Mouse (Mus musculus) liver, embryonic 13.5 days (tissue): ENCODE results near the gene Pcnx2. TPM values are rescaled to one million over a fixed set of nuclear protein-coding genes. Genes with fewer than 3 reads are reported as not detected.

Experiments used
- ATAC-seq: fragments of 200-750 bp; cut with Nextera tagmentation; 2 replicates; pipeline ENCODE4 v1.8.0; 2017; ENCODE audit warnings: low read depth, mild to moderate bottlenecking, moderate number of reproducible peaks, moderate library complexity
- DNase-seq: peaks from one replicate; pipeline ENCODE4 v3.0.0; 2022
- H3K27ac ChIP-seq: fragments of 300-500 bp; sonication (generic); 2 replicates; pipeline ENCODE4 v1.5.1; 2015; ENCODE audit warnings: moderate library complexity, mild to moderate bottlenecking, inconsistent platforms
- H3K27me3 ChIP-seq: fragments of 300-500 bp; sonication (generic); 2 replicates; pipeline ENCODE4 v1.6.1; 2015; ENCODE audit warnings: mild to moderate bottlenecking, inconsistent platforms
- H3K36me3 ChIP-seq: fragments of 300-500 bp; sonication (generic); 2 replicates; pipeline ENCODE4 v1.6.1; 2015; ENCODE audit warnings: mild to moderate bottlenecking, inconsistent platforms
- H3K4me1 ChIP-seq: fragments of 300-500 bp; sonication (generic); replicated peaks from 2 replicates; pipeline ENCODE4 v1.6.1; 2015; ENCODE audit warnings: inconsistent platforms
- H3K4me2 ChIP-seq: fragments of 300-500 bp; sonication (generic); 2 replicates; pipeline ENCODE4 v1.6.1; 2015; ENCODE audit warnings: inconsistent platforms, mild to moderate bottlenecking, moderate library complexity
- H3K4me3 ChIP-seq: fragments of 300-500 bp; sonication (generic); replicated peaks from 2 replicates; pipeline ENCODE4 v1.5.1; 2015; ENCODE audit warnings: mild to moderate bottlenecking, inconsistent platforms
- H3K9ac ChIP-seq: fragments of 300-500 bp; sonication (generic); 2 replicates; pipeline ENCODE4 v1.6.1; 2015; ENCODE audit warnings: mild to moderate bottlenecking, inconsistent platforms
- H3K9me3 ChIP-seq: fragments of 300-500 bp; sonication (generic); replicated peaks from 2 replicates; pipeline ENCODE4 v1.6.1; 2016; ENCODE audit warnings: inconsistent platforms
- WGBS: fragments of 180-500 bp; shearing (Covaris S2); methylation state at CpG from one replicate; pipeline ENCODE4 v1.1.7; 2015; ENCODE audit not compliant: insufficient replicate concordance; 5-methylcytosine and 5-hydroxymethylcytosine counted together
- polyA plus RNA-seq: library from polyadenylated mRNA; unstranded; fragments of >200 nt; fragmentation: Nextera tagmentation; extraction: Ambion mirVana; gene quantifications from 2 replicates; pipeline ENCODE4 v1.2.1, GENCODE M21; 2015

Pcnx2 gene
- polyA plus RNA-seq, 1 experiment from 2014 or later, result 0.27 TPM

- 78% methylated on average over 4 of the region's 4 CpGs for WGBS
- Histone ChIP-seq H3K27me3 (no peaks in the 10 kb centered on the region), H3K4me1 (peaks cover 7% of the 10 kb centered on the region; the same call in 1 of the 2 replicates), H3K27ac (no peak overlapping the region), H3K4me3 (no peak overlapping the region), H3K36me3 (no peaks in the 10 kb centered on the region), H3K9me3 (no peaks in the 10 kb centered on the region), H3K9ac (no peak overlapping the region), H3K4me2 (no peak overlapping the region)
- DNase-seq (no peak), ATAC-seq (no peak)
Measured at GRCm38 (mm10) chr8:125856160-125856559, 42.0 kb downstream of the Pcnx2 start.

- H3K9me3 ChIP-seq, result no peaks in the 10 kb centered on the region
- H3K9ac ChIP-seq, result no peak overlapping the region
- 59% methylated on average over 7 of the region's 7 CpGs for WGBS
- H3K27ac ChIP-seq, result no peak overlapping the region
- H3K4me2 ChIP-seq, result no peak overlapping the region
- H3K4me3 ChIP-seq, result no peak overlapping the region
- H3K4me1 ChIP-seq, result peaks cover 7% of the 10 kb centered on the region; the same call in 1 of the 2 replicates
- no peaks in the 10 kb centered on the region for H3K36me3 ChIP-seq
- DNase-seq, result no peak
- ATAC-seq, result no peak
- H3K27me3 ChIP-seq, result no peaks in the 10 kb centered on the region
Measured at GRCm38 (mm10) chr8:125854379-125854778, 43.7 kb downstream of the Pcnx2 start.

- peaks cover 7% of the 10 kb centered on the region; the same call in 1 of the 2 replicates for H3K4me1 ChIP-seq
- H3K4me3 ChIP-seq, result no peak overlapping the region
- no peak overlapping the region for H3K4me2 ChIP-seq
- no peak overlapping the region for H3K9ac ChIP-seq
- no peaks in the 10 kb centered on the region for H3K27me3 ChIP-seq
- H3K9me3 ChIP-seq, result no peaks in the 10 kb centered on the region
- ATAC-seq (peak; percentile 20; the same call in 1 of the 2 replicates), DNase-seq (no peak)
- no peaks in the 10 kb centered on the region for H3K36me3 ChIP-seq
- 12% methylated on average over 5 of the region's 5 CpGs for WGBS
- no peak overlapping the region for H3K27ac ChIP-seq
Measured at GRCm38 (mm10) chr8:125853300-125853699, 44.8 kb downstream of the Pcnx2 start.

GRCm38 (mm10) chr8:125849181-125849580, 48.9 kb downstream of the Pcnx2 start:
- WGBS, result 41% methylated on average over 4 of the region's 4 CpGs
- Histone ChIP-seq H3K9ac (no peak overlapping the region), H3K9me3 (no peaks in the 10 kb centered on the region), H3K4me1 (peaks cover 7% of the 10 kb centered on the region; the same call in 1 of the 2 replicates), H3K4me2 (no peak overlapping the region), H3K4me3 (no peak overlapping the region), H3K27ac (no peak overlapping the region), H3K36me3 (no peaks in the 10 kb centered on the region), H3K27me3 (no peaks in the 10 kb centered on the region)
- ATAC-seq (no peak), DNase-seq (no peak)

DNA sequence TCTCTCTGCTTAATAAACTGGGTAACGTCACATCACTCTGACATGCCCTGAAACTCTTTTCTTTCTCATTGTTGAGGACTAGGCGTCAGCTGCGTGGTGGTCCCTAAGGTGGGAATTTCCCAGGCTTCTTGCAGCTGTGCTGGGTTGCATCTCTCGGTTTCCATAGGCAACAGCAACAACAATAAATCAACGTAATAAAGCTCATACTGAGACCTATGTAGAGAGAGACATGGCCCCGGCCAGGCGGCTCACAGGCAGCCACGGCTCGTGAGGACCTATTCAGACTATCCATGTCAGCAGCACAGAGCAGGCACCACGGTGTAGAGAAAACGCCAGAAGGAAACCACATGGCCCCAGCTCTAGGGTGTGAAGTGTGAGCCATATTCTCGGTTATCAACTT, 50.3 kb downstream of the Pcnx2 start:
- ATAC-seq (no peak), DNase-seq (no peak)
- Histone ChIP-seq H3K9ac (no peak overlapping the region), H3K9me3 (no peaks in the 10 kb centered on the region), H3K27ac (no peak overlapping the region), H3K36me3 (no peaks in the 10 kb centered on the region), H3K4me1 (peaks cover 7% of the 10 kb centered on the region; the same call in 1 of the 2 replicates), H3K4me3 (no peak overlapping the region), H3K4me2 (no peak overlapping the region), H3K27me3 (no peaks in the 10 kb centered on the region)
- 63% methylated on average over 12 of the region's 12 CpGs for WGBS

DNA sequence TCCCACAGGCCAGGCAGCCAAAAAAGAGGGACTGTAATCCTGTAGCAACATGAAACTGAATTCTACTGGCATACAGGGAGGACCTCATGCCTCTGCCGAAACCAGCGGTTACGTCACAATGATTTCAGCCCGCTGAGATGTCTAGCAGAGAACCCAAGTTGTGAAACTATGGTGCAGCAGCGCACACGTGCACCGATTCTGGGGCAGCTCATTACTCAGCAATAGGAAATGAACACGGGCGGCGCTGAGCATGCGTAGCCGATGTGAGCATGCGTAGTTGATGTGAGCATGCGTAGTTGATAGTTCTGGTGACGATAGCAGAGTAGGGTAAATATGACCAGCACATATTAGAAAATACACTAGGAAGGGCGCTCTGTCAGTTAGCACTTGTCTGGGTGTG, 52.8 kb downstream of the Pcnx2 start:
- Histone ChIP-seq H3K4me3 (no peak overlapping the region), H3K27me3 (no peaks in the 10 kb centered on the region), H3K9ac (no peak overlapping the region), H3K4me1 (peaks cover 8% of the 10 kb centered on the region; the same call in 1 of the 2 replicates), H3K27ac (no peak overlapping the region), H3K36me3 (no peaks in the 10 kb centered on the region), H3K9me3 (no peaks in the 10 kb centered on the region), H3K4me2 (no peak overlapping the region)
- WGBS, result 79% methylated on average over 16 of the region's 16 CpGs
- DNase-seq, result no peak
- ATAC-seq, result no peak

DNA sequence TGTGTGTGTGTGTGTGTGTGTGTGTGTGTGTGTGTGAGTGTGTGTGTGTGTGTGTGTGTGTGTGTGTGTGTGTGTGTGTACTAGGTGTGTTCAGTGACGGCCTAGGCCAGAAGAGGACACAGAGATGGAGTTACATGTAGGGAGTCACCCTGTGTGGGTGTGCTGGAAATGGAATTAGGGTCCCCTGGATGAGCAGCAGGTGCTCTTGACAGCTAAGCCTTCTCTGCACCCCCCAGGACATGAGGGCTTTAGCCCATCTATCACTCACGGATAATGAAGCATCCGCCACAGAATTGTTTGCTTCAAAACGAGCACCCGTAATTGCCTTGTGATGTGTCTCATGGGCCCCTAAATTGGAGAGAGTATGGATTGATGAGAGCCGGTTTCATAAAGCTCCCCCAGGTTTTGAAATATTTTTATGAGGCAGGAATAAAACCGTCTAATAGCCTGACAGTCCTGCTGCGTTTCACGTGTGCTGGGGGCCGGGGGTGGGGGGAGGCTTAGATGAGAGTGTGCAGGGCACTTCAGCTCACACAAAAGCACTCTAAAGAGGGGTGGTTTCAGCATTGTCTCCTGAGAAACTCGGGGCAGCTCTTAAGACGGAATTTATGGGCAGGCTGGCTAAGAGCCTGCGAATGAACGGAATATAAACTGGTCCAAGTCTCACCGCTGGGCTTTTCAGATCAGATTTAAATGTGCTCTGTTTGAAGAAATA, 54.8 kb downstream of the Pcnx2 start:
- Histone ChIP-seq H3K4me1 (peaks cover 15% of the 10 kb centered on the region; the same call in 1 of the 2 replicates), H3K36me3 (no peaks in the 10 kb centered on the region), H3K4me2 (no peak overlapping the region), H3K27ac (no peak overlapping the region), H3K9me3 (no peaks in the 10 kb centered on the region), H3K27me3 (no peaks in the 10 kb centered on the region), H3K4me3 (no peak overlapping the region), H3K9ac (no peak overlapping the region)
- 70% methylated on average over 15 of the region's 15 CpGs for WGBS
- ATAC-seq (no peak), DNase-seq (no peak)

DNA sequence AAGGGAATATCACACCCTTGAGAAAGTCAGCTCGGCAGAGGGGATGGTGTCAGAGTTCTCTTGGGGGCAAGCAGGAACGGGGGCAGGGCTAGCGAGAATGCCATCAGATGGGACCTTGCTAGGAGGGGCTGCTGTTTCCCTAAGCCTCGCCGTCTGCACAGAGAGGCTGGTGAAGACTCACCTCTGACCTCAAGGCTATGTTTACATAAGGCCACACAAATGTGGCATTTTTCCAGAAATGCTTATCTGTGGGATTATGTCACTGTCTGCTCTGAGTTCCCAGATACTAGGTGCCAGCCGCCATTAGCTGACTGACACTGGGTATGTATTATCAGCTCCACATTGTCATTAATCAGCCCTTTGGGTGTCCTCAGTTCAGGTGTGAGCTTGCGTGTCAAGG, 56.0 kb downstream of the Pcnx2 start:
- Histone ChIP-seq H3K36me3 (no peaks in the 10 kb centered on the region), H3K4me2 (no peak overlapping the region), H3K9ac (no peak overlapping the region), H3K9me3 (no peaks in the 10 kb centered on the region), H3K27ac (no peak overlapping the region), H3K4me1 (peaks cover 15% of the 10 kb centered on the region; the same call in 1 of the 2 replicates), H3K27me3 (no peaks in the 10 kb centered on the region), H3K4me3 (no peak overlapping the region)
- WGBS, result 38% methylated on average over 7 of the region's 7 CpGs
- no peak for DNase-seq
- peak; percentile 34; the same call in 1 of the 2 replicates for ATAC-seq

DNA sequence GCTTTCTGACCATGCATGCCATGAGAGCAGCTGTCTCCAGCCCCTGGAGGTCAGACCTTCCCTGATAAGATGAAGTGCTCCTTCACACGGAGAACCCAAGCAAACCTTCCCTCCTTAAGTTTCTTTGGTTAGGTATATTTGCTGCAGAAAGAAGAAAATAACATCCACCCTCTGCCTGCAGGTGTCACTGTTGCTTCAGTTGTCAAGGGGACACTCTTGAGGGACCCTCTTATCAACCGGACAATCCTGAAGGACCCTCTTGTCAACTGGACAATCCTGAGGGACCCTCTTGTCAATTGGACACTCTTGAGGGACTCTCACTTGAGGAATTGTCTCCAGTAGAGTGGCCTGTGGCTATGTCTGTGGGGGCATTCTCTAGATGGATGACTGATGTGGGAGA, 73.4 kb downstream of the Pcnx2 start:
- H3K27me3 ChIP-seq, result no peaks in the 10 kb centered on the region
- H3K9ac ChIP-seq, result no peak overlapping the region
- DNase-seq (no peak), ATAC-seq (no peak)
- no peak overlapping the region for H3K4me2 ChIP-seq
- H3K4me3 ChIP-seq, result no peak overlapping the region
- H3K27ac ChIP-seq, result no peak overlapping the region
- no peaks in the 10 kb centered on the region for H3K9me3 ChIP-seq
- no peaks in the 10 kb centered on the region for H3K36me3 ChIP-seq
- peaks cover 20% of the 10 kb centered on the region for H3K4me1 ChIP-seq
- WGBS, result 25% methylated on average over 2 of the region's 2 CpGs

DNA sequence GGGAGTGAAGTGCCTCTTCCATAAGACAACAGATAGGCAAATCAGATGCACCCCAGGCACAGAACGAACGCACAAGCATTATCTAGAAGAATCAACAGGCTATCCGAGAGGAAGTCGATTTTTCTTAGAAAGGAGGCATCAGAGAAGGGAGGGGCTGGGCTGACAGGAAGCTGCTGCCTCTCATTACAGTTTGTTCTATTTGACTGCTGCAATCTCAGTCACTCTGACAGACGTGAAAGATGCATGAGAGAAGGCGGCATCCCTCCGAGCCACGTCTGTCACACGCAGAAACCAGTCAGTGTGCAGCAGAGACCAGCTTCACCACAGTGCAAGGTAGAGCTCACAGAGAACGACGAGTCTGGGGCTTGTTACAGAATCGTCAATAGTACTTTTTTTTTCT, 74.4 kb downstream of the Pcnx2 start:
- H3K36me3 ChIP-seq, result no peaks in the 10 kb centered on the region
- no peak for DNase-seq
- peak; percentile 45; the same call in 1 of the 2 replicates for ATAC-seq
- H3K9ac ChIP-seq, result no peak overlapping the region
- no peak overlapping the region for H3K4me2 ChIP-seq
- H3K4me3 ChIP-seq, result no peak overlapping the region
- WGBS, result 24% methylated on average over 12 of the region's 12 CpGs
- no peak overlapping the region for H3K27ac ChIP-seq
- peaks cover 21% of the 10 kb centered on the region for H3K4me1 ChIP-seq
- H3K27me3 ChIP-seq, result no peaks in the 10 kb centered on the region
- H3K9me3 ChIP-seq, result no peaks in the 10 kb centered on the region

DNA sequence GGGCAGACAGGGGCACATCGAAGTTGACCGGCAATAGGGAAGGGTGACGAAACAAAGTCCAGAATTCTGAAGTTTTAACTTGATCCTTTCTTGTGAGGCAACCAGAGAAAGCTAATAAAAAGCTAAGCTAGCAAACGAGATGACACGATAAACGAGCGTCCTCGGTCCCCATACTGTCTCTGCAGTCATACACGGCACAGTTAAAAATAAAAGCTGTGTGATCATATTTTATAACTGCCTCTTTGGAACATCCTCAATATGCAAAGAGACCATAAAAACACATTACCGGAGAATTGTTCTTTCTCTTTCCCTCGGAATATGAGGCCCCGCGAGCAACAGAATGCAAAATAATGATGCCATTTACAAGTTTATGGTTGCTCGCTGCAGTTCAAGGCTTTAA, 76.1 kb downstream of the Pcnx2 start:
- H3K9ac ChIP-seq, result no peak overlapping the region
- no peak overlapping the region for H3K4me2 ChIP-seq
- no peaks in the 10 kb centered on the region for H3K9me3 ChIP-seq
- H3K4me3 ChIP-seq, result no peak overlapping the region
- ATAC-seq (no peak), DNase-seq (no peak)
- H3K27ac ChIP-seq, result no peak overlapping the region
- WGBS, result 81% methylated on average over 14 of the region's 14 CpGs
- no peaks in the 10 kb centered on the region for H3K27me3 ChIP-seq
- H3K4me1 ChIP-seq, result peaks cover 21% of the 10 kb centered on the region
- no peaks in the 10 kb centered on the region for H3K36me3 ChIP-seq

DNA sequence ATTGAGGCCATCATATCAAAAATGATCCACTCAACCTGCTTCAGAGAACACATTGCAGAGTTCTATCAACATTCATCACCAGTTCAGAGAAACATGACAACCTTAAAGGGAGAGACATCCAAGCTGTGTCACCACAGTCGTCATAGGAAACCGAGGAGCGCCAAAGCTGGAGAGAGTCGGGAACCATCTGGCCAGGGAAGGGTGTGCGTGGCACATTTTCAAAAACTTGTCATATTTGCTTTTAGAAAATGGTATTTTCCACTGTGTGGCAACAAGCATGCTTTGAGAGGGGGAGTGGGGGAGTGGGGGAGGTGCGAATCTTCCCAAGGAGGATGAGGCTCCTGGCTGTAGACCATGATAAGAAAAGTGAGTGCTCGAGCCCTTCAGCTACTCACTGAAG, 78.3 kb downstream of the Pcnx2 start:
- 0 out of 2 replicates have a peak, but pooled peaks cover 2% of the 10 kb centered on the region for H3K9me3 ChIP-seq
- H3K27ac ChIP-seq, result no peak overlapping the region
- no peak overlapping the region for H3K4me2 ChIP-seq
- no peak for DNase-seq
- no peaks in the 10 kb centered on the region for H3K36me3 ChIP-seq
- no peak overlapping the region for H3K4me3 ChIP-seq
- no peaks in the 10 kb centered on the region for H3K27me3 ChIP-seq
- H3K9ac ChIP-seq, result no peak overlapping the region
- WGBS, result 34% methylated on average over 7 of the region's 7 CpGs
- H3K4me1 ChIP-seq, result peaks cover 21% of the 10 kb centered on the region
- peak; percentile 41; the same call in 1 of the 2 replicates for ATAC-seq
